Mouse (Mus musculus): ENCODE measurements at regions not wholly inside any gene's neighbourhood (a gene's known extent, or its start where the extent isn't known, plus 50 kb on each side); places are given as distances from the start of the nearest gene placed in this dataset.

- in situ Hi-C loops (cut with MboI; ENCODE audit: low pct_unique_long_range_greater_than_20kb in 1 of 2, low sequenced_read_pairs in 2 of 2, unreplicated experiment in 1 of 2): no loop called here
Observed at GRCm38 (mm10) chr3:39220011-39220706, 333.4 kb downstream of the Fat4 start.

GRCm38 (mm10) chr3:39220707-39221034 lies 333.9 kb downstream of the Fat4 start:
- in situ Hi-C loops (cut with MboI; ENCODE audit: low pct_unique_long_range_greater_than_20kb in 1 of 2, low sequenced_read_pairs in 2 of 2, unreplicated experiment in 1 of 2): no loop called here

GRCm38 (mm10) chr3:39222059-39222458 lies 335.3 kb downstream of the Fat4 start:
- in situ Hi-C loops (cut with MboI; ENCODE audit: low pct_unique_long_range_greater_than_20kb in 1 of 2, low sequenced_read_pairs in 2 of 2, unreplicated experiment in 1 of 2): no loop called here

GRCm38 (mm10) chr3:39234921-39235320 lies 348.2 kb downstream of the Fat4 start:
- in situ Hi-C loops (cut with MboI; ENCODE audit: low pct_unique_long_range_greater_than_20kb in 1 of 2, low sequenced_read_pairs in 2 of 2, unreplicated experiment in 1 of 2): no loop called here

- in situ Hi-C loops (cut with MboI; ENCODE audit: low pct_unique_long_range_greater_than_20kb in 1 of 2, low sequenced_read_pairs in 2 of 2, unreplicated experiment in 1 of 2): no loop called here
Observed at GRCm38 (mm10) chr3:39248712-39249111, 362.0 kb downstream of the Fat4 start.

GRCm38 (mm10) chr3:39249224-39249892 lies 362.6 kb downstream of the Fat4 start:
- in situ Hi-C loops (cut with MboI; ENCODE audit: low pct_unique_long_range_greater_than_20kb in 1 of 2, low sequenced_read_pairs in 2 of 2, unreplicated experiment in 1 of 2): no loop called here

- in situ Hi-C loops (cut with MboI; ENCODE audit: low pct_unique_long_range_greater_than_20kb in 1 of 2, low sequenced_read_pairs in 2 of 2, unreplicated experiment in 1 of 2): no loop called here
Observed at GRCm38 (mm10) chr3:39253076-39253475, 366.3 kb downstream of the Fat4 start.

- in situ Hi-C loops (cut with MboI; ENCODE audit: low pct_unique_long_range_greater_than_20kb in 1 of 2, low sequenced_read_pairs in 2 of 2, unreplicated experiment in 1 of 2): no loop called here
Observed at GRCm38 (mm10) chr3:39264671-39265430, 378.1 kb downstream of the Fat4 start.

GRCm38 (mm10) chr3:39265606-39266005 lies 378.9 kb downstream of the Fat4 start:
- in situ Hi-C loops (cut with MboI; ENCODE audit: low pct_unique_long_range_greater_than_20kb in 1 of 2, low sequenced_read_pairs in 2 of 2, unreplicated experiment in 1 of 2): no loop called here

- in situ Hi-C loops (cut with MboI; ENCODE audit: low pct_unique_long_range_greater_than_20kb in 1 of 2, low sequenced_read_pairs in 2 of 2, unreplicated experiment in 1 of 2): no loop called here
Observed at GRCm38 (mm10) chr3:39269388-39269787, 382.6 kb downstream of the Fat4 start.

- in situ Hi-C loops (cut with MboI; ENCODE audit: low pct_unique_long_range_greater_than_20kb in 1 of 2, low sequenced_read_pairs in 2 of 2, unreplicated experiment in 1 of 2): no loop called here
Observed at GRCm38 (mm10) chr3:39272616-39273015, 385.9 kb downstream of the Fat4 start.

GRCm38 (mm10) chr3:39276897-39277296 lies 390.2 kb downstream of the Fat4 start:
- in situ Hi-C loops (cut with MboI; ENCODE audit: low pct_unique_long_range_greater_than_20kb in 1 of 2, low sequenced_read_pairs in 2 of 2, unreplicated experiment in 1 of 2): no loop called here

- in situ Hi-C loops (cut with MboI; ENCODE audit: low pct_unique_long_range_greater_than_20kb in 1 of 2, low sequenced_read_pairs in 2 of 2, unreplicated experiment in 1 of 2): no loop called here
Observed at GRCm38 (mm10) chr3:39277310-39277709, 390.6 kb downstream of the Fat4 start.

GRCm38 (mm10) chr3:39295255-39295654 lies 408.5 kb downstream of the Fat4 start:
- in situ Hi-C loops (cut with MboI; ENCODE audit: low pct_unique_long_range_greater_than_20kb in 1 of 2, low sequenced_read_pairs in 2 of 2, unreplicated experiment in 1 of 2): no loop called here

GRCm38 (mm10) chr3:39296257-39296656 lies 409.5 kb downstream of the Fat4 start:
- in situ Hi-C loops (cut with MboI; ENCODE audit: low pct_unique_long_range_greater_than_20kb in 1 of 2, low sequenced_read_pairs in 2 of 2, unreplicated experiment in 1 of 2): no loop called here

GRCm38 (mm10) chr3:39309487-39309886 lies 422.7 kb downstream of the Fat4 start:
- in situ Hi-C loops (cut with MboI; ENCODE audit: low pct_unique_long_range_greater_than_20kb in 1 of 2, low sequenced_read_pairs in 2 of 2, unreplicated experiment in 1 of 2): no loop called here

- in situ Hi-C loops (cut with MboI; ENCODE audit: low pct_unique_long_range_greater_than_20kb in 1 of 2, low sequenced_read_pairs in 2 of 2, unreplicated experiment in 1 of 2): no loop called here
Observed at GRCm38 (mm10) chr3:39313563-39313962, 426.8 kb downstream of the Fat4 start.

- in situ Hi-C loops (cut with MboI; ENCODE audit: low pct_unique_long_range_greater_than_20kb in 1 of 2, low sequenced_read_pairs in 2 of 2, unreplicated experiment in 1 of 2): no loop called here
Observed at GRCm38 (mm10) chr3:39320851-39321250, 434.1 kb downstream of the Fat4 start.

- in situ Hi-C loops (cut with MboI; ENCODE audit: low pct_unique_long_range_greater_than_20kb in 1 of 2, low sequenced_read_pairs in 2 of 2, unreplicated experiment in 1 of 2): no loop called here
Observed at GRCm38 (mm10) chr3:39322225-39322624, 435.5 kb downstream of the Fat4 start.
